Comparison of ENCODE assay signal across 24 mouse cellular contexts in genomic region chr11:98671857-98672256, GRCm38 (mm10). TPM values are rescaled to one million over a fixed set of nuclear protein-coding genes. Genes with fewer than 3 reads are reported as not detected.
DNase-seq lines count a peak whose midpoint lies in the region; ATAC-seq and TF ChIP-seq lines count a peak whose summit lies in the region.
"Had no signal": no experiment of that assay in that cellular context is flagged by ENCODE, and none has a peak within 500 bp of the region (broad histone marks: within the 10 kb centered on the region; RNA-seq: fewer than 3 reads in every experiment).

No protein-coding gene starts in this region.

- peak; percentile 48 for DNase-seq in gastrocnemius, adult 2 months
- DNase-seq in gastrocnemius, postnatal 14 days: no peak
- DNase-seq in G1E (ENCODE audit: low spot score): no peak
- DNase-seq in adrenal gland, postnatal 25 days: peak; percentile 11
- DNase-seq in liver, embryonic 14.5 days (ENCODE audit: low read depth in 3 of 3, low spot score in 3 of 3): peak in 2 of 3 experiments; percentile 24 to 34
- DNase-seq in layer of hippocampus, adult 2 months (ENCODE audit: low spot score in 2 of 2): no peak
- DNase-seq in heart, postnatal 25 days (ENCODE audit: low spot score): no peak
- no peak for DNase-seq in kidney, adult 18-20 months
- DNase-seq: cerebellum, adult 2 months; heart, adult 18-20 months; kidney, postnatal 36 days; lung, postnatal 14 days; midbrain, embryonic 14.5 days; thymus, postnatal 14 days had no signal

- no peaks in the 10 kb centered on the region for H3K36me3 ChIP-seq in G1E (replicated peaks)
- H3K36me3 ChIP-seq in liver, embryonic 14.5 days (replicated peaks; ENCODE audit: control insufficient read depth, insufficient read depth, low read depth): no peaks in the 10 kb centered on the region

- H3K4me1 ChIP-seq in G1E (ENCODE audit: insufficient read depth, low read depth, low read length): peaks cover 30% of the 10 kb centered on the region
- H3K4me1 ChIP-seq in liver, embryonic 14.5 days (replicated peaks; ENCODE audit: control insufficient read depth in 2 of 2, insufficient read depth in 2 of 2, low read length in 1 of 2): peaks cover 5 to 19% of the 10 kb centered on the region in 2 experiments; a peak in 3 of 4 replicates

- H3K9me3 ChIP-seq in G1E (replicated peaks): no peaks in the 10 kb centered on the region
- no peaks in the 10 kb centered on the region for H3K9me3 ChIP-seq in liver, embryonic 14.5 days (ENCODE audit: control insufficient read depth, low read length)

- peaks cover 54% of the 10 kb centered on the region for H3K27me3 ChIP-seq in G1E (ENCODE audit: insufficient read depth, low read length)
- peaks cover 3% of the 10 kb centered on the region for H3K27me3 ChIP-seq in liver, embryonic 14.5 days (ENCODE audit: control insufficient read depth, insufficient read depth, low read length)

- peak overlapping the region; percentile 35; the same call in 1 of the 2 replicates for H3K27ac ChIP-seq in gastrocnemius, adult 2 months
- no peak overlapping the region for H3K27ac ChIP-seq in liver, embryonic 14.5 days
- H3K27ac ChIP-seq in layer of hippocampus, adult 2 months: no peak overlapping the region
- H3K27ac ChIP-seq: hindbrain, embryonic 14.5 days had no signal

- H3K4me2 ChIP-seq in liver, embryonic 14.5 days (ENCODE audit: low read depth): no peak overlapping the region
- H3K4me2 ChIP-seq: hindbrain, embryonic 14.5 days had no signal

- 17% methylated on average over 5 of the region's 5 CpGs for WGBS in liver, embryonic 14.5 days (ENCODE audit: insufficient replicate concordance)

- TF ChIP-seq EP300 in liver, embryonic 14.5 days (IDR thresholded peaks at IDR 0.05; ENCODE audit: low read depth): no peak

- no peak for TF ChIP-seq CTCF in gastrocnemius, adult 2 months (IDR thresholded peaks at IDR 0.05)
- TF ChIP-seq CTCF in G1E (IDR thresholded peaks at IDR 0.05; ENCODE audit: low read depth, low read length): no peak
- TF ChIP-seq CTCF in liver, embryonic 14.5 days (IDR thresholded peaks at IDR 0.05; ENCODE audit: low read depth): no peak
- no peak for TF ChIP-seq CTCF in layer of hippocampus, adult 2 months (conservative IDR thresholded peaks at IDR 0.05)

- no peak overlapping the region for H3K4me3 ChIP-seq in gastrocnemius, adult 2 months
- no peak overlapping the region for H3K4me3 ChIP-seq in G1E (ENCODE audit: low read depth, low read length)
- H3K4me3 ChIP-seq in liver, embryonic 14.5 days (ENCODE audit: insufficient read depth in 1 of 2, low read depth in 2 of 2, low read length in 2 of 2): no peak overlapping the region
- H3K4me3 ChIP-seq in layer of hippocampus, adult 2 months: no peak overlapping the region

- peak; percentile 15; the same call in 1 of the 2 replicates for ATAC-seq in G1E (ENCODE audit: extremely low read depth, insufficient number of reproducible peaks, low FRiP score, poor library complexity, severe bottlenecking)
- peak; percentile 71; the same call in 1 of the 2 replicates for ATAC-seq in liver, embryonic 14.5 days (ENCODE audit: insufficient read depth)
- ATAC-seq: intestine, postnatal 0 days had no signal

- intact Hi-C loops in gastrocnemius, adult 2 months (cut with DNase I): no loop called here
- intact Hi-C loops in gastrocnemius, postnatal 14 days (cut with DNase I; ENCODE audit: low total_unique reads): no loop called here
- intact Hi-C loops in heart, postnatal 25 days (cut with DNase I): no loop called here

- no peak overlapping the region for H3K9ac ChIP-seq in liver, embryonic 14.5 days (replicated peaks)
- H3K9ac ChIP-seq: hindbrain, embryonic 14.5 days had no signal

RNA-seq across cellular contexts. Expression of gene Gsdma, which starts 7.7 kb away (rescaled TPM):
- total RNA-seq in gastrocnemius, adult 2 months (2021): under 1 TPM; 0.33 to 0.69 TPM
- under 1 TPM in 1 of 2 experiments, not detected in 1; 0.11 TPM for total RNA-seq in gastrocnemius, postnatal 14 days (2021)
- total RNA-seq in G1E (2014; fragmentation: Nextera tagmentation) (not detected in 2 replicates), G1E (2017) (not detected in 2 replicates)
- polyA plus RNA-seq in G1E (2012): 0.03 TPM in 1 of 2 replicates, not detected in the other
- total RNA-seq in adrenal gland, postnatal 25 days (2021): not detected in 2 replicates
- polyA plus RNA-seq in liver, embryonic 14.5 days (2012; rRNA removed): 0.01 TPM in 1 of 2 replicates, not detected in the other
- not detected in 2 replicates for polyA plus RNA-seq in liver, embryonic 14.5 days (2014; fragmentation: Nextera tagmentation; extraction: Ambion mirVana)
- total RNA-seq in layer of hippocampus, adult 2 months (2021): not detected
- total RNA-seq in heart, postnatal 25 days (2021): not detected
- total RNA-seq: adrenal gland, adult 18-20 months had no signal
- polyA plus RNA-seq: C2C12; heart, postnatal 0 days; hindbrain, embryonic 14.5 days; midbrain, embryonic 14.5 days; neural tube, embryonic 11.5 days had no signal

RNA-seq across cellular contexts. Expression of gene Psmd3, which starts 10.5 kb away (rescaled TPM):
- total RNA-seq in gastrocnemius, adult 2 months (2021): 100 to 1,000 TPM; 101 to 106 TPM
- 10 to 100 TPM; 89.2 to 91.4 TPM for total RNA-seq in gastrocnemius, postnatal 14 days (2021)
- total RNA-seq in G1E (2014; fragmentation: Nextera tagmentation) (69.2 and 71.4 TPM in 2 replicates), G1E (2017) (75.6 and 76.1 TPM in 2 replicates)
- polyA plus RNA-seq in G1E (2012): 204 and 206 TPM in 2 replicates
- total RNA-seq in adrenal gland, postnatal 25 days (2021): 134 and 138 TPM in 2 replicates
- 73.6 and 75.7 TPM in 2 replicates for polyA plus RNA-seq in liver, embryonic 14.5 days (2012; rRNA removed)
- 55.3 and 67.1 TPM in 2 replicates for polyA plus RNA-seq in liver, embryonic 14.5 days (2014; fragmentation: Nextera tagmentation; extraction: Ambion mirVana)
- total RNA-seq in layer of hippocampus, adult 2 months (2021): 100 to 1,000 TPM; 123 to 125 TPM
- 100 to 1,000 TPM in 1 of 2 experiments, 10 to 100 TPM in 1; 98.7 to 104 TPM for total RNA-seq in heart, postnatal 25 days (2021)

RNA-seq across cellular contexts. Expression of gene Gsdma2, which starts 25.3 kb away (rescaled TPM):
- 1 to 10 TPM; 1.1 to 1.7 TPM for total RNA-seq in gastrocnemius, adult 2 months (2021)
- not detected for total RNA-seq in gastrocnemius, postnatal 14 days (2021)
- total RNA-seq in G1E (2014; fragmentation: Nextera tagmentation): not detected in 2 replicates
- 0.23 and 0.27 TPM in 2 replicates for total RNA-seq in G1E (2017)
- polyA plus RNA-seq in G1E (2012): not detected in 2 replicates
- 0.88 and 1.8 TPM in 2 replicates for total RNA-seq in adrenal gland, postnatal 25 days (2021)
- polyA plus RNA-seq in liver, embryonic 14.5 days (2012; rRNA removed): not detected in 2 replicates
- polyA plus RNA-seq in liver, embryonic 14.5 days (2014; fragmentation: Nextera tagmentation; extraction: Ambion mirVana): not detected in 2 replicates
- total RNA-seq in layer of hippocampus, adult 2 months (2021): not detected
- total RNA-seq in heart, postnatal 25 days (2021): under 1 TPM in 1 of 2 experiments, not detected in 1; 0.31 TPM
- total RNA-seq: ES-E14; heart, adult 18-20 months had no signal
- polyA plus RNA-seq: C2C12; cerebellum, adult 2 months; heart, postnatal 0 days; hindbrain, embryonic 14.5 days; limb, embryonic 14.5 days; midbrain, embryonic 14.5 days; stomach, embryonic 14.5 days had no signal

RNA-seq across cellular contexts. Expression of gene Csf3, which starts 29.2 kb away (rescaled TPM):
- total RNA-seq in gastrocnemius, adult 2 months (2021): not detected
- total RNA-seq in gastrocnemius, postnatal 14 days (2021): not detected
- total RNA-seq in G1E (2014; fragmentation: Nextera tagmentation) (not detected in 2 replicates), G1E (2017) (0.27 TPM in 1 of 2 replicates, not detected in the other)
- not detected in 2 replicates for polyA plus RNA-seq in G1E (2012)
- total RNA-seq in adrenal gland, postnatal 25 days (2021): not detected in 2 replicates
- polyA plus RNA-seq in liver, embryonic 14.5 days (2012; rRNA removed): not detected in 2 replicates
- not detected in 2 replicates for polyA plus RNA-seq in liver, embryonic 14.5 days (2014; fragmentation: Nextera tagmentation; extraction: Ambion mirVana)
- total RNA-seq in layer of hippocampus, adult 2 months (2021): not detected
- not detected for total RNA-seq in heart, postnatal 25 days (2021)
- total RNA-seq: adrenal gland, adult 18-20 months; heart, adult 18-20 months had no signal
- polyA plus RNA-seq: C2C12; cerebellum, adult 2 months; heart, postnatal 0 days; hindbrain, embryonic 14.5 days; midbrain, embryonic 14.5 days; neural tube, embryonic 11.5 days; small intestine, adult 2 months; stomach, embryonic 14.5 days had no signal

RNA-seq across cellular contexts. Expression of gene Gsdma3, which starts 45.7 kb away (rescaled TPM):
- total RNA-seq in gastrocnemius, adult 2 months (2021): 10 to 100 TPM; 17.7 to 28.8 TPM
- under 1 TPM; 0.16 to 0.39 TPM for total RNA-seq in gastrocnemius, postnatal 14 days (2021)
- total RNA-seq in G1E (2014; fragmentation: Nextera tagmentation) (not detected in 2 replicates), G1E (2017) (0.12 TPM in 1 of 2 replicates, not detected in the other)
- polyA plus RNA-seq in G1E (2012): not detected in 2 replicates
- 25.1 and 29.1 TPM in 2 replicates for total RNA-seq in adrenal gland, postnatal 25 days (2021)
- polyA plus RNA-seq in liver, embryonic 14.5 days (2012; rRNA removed): not detected in 2 replicates
- not detected in 2 replicates for polyA plus RNA-seq in liver, embryonic 14.5 days (2014; fragmentation: Nextera tagmentation; extraction: Ambion mirVana)
- not detected for total RNA-seq in layer of hippocampus, adult 2 months (2021)
- total RNA-seq in heart, postnatal 25 days (2021): 1 to 10 TPM; 2.7 to 3.3 TPM
- total RNA-seq: ES-E14 had no signal
- polyA plus RNA-seq: C2C12; cerebellum, adult 2 months; heart, postnatal 0 days; hindbrain, embryonic 14.5 days; intestine, postnatal 0 days; limb, embryonic 14.5 days; midbrain, embryonic 14.5 days; neural tube, embryonic 11.5 days; small intestine, adult 2 months; stomach, embryonic 14.5 days had no signal

Comparison
In these comparisons a context has a peak if more than half of its experiments do, and no peak if none do; other contexts are left out.
1. DNase-seq: peak in gastrocnemius, adult 2 months (single experiment), adrenal gland, postnatal 25 days (single experiment) and liver, embryonic 14.5 days (2 of 3); none in gastrocnemius, postnatal 14 days (single experiment), G1E (single experiment), layer of hippocampus, adult 2 months (0 of 2), heart, postnatal 25 days (single experiment) and kidney, adult 18-20 months (single experiment).